Mouse (Mus musculus) liver, embryonic 14.5 days (tissue): ENCODE measurements at regions not wholly inside any gene's neighbourhood (a gene's known extent, or its start where the extent isn't known, plus 50 kb on each side); places are given as distances from the start of the nearest gene placed in this dataset.

Experiments used
- CTCF ChIP-seq: IDR thresholded peaks from 2 replicates; pipeline ENCODE4 v1.5.1; 2016; ENCODE audit warnings: antibody characterized with exemption, low read depth, control low read depth
- EP300 ChIP-seq: IDR thresholded peaks from 2 replicates; pipeline ENCODE4 v1.6.1; 2016; ENCODE audit warnings: antibody characterized with exemption, low read depth

GRCm38 (mm10) chr14:104694174-104694803, 171.8 kb upstream of the Rnf219 start:
- TF ChIP-seq CTCF: no peak
- no peak for TF ChIP-seq EP300
